Mouse (Mus musculus) heart, postnatal 14 days (tissue): ENCODE data around the gene Cobl. TPM values are rescaled to one million over a fixed set of nuclear protein-coding genes. Genes with fewer than 3 reads are reported as not detected.
A peak's percentile ranks its signal among the peaks of the same experiment; 100 is the strongest.

Source experiments
- DNase-seq, 2 experiments: peaks; one replicate each; pipeline ENCODE4 v3.0.0; 2021 to 2022
- intact Hi-C: fragments of 180-260 bp; cut with DNase I; formaldehyde crosslinking; loops from one replicate; pipeline ENCODE4 v1.15.1; 2025
- total RNA-seq, 2 experiments: library from RNA; stranded (reverse); gene quantifications; 2 replicates each; pipeline ENCODE4 v1.2.3; 2021

Gene Cobl
- total RNA-seq, 2 experiments from 2014 or later, result 20.0 to 20.5 TPM

DNA sequence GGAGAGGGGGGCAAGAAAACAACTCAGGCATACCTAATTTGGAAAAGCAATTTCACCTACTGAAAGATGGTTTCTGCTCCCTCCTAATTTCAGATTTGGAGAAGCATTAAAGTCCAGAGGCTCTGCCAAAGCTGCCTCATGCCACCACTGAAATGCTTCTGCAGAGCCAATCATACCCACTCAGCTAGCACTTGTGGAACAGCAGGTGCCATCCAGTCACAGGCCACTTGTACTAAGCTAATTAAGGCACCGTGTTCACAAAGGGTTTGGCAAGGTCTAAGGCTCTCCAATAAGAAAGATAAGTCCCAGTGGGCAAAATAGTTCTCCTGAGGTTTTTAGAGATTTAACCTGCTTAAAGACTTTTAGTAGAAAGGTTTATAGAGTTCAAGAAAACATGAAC is 143.3 kb downstream of the Cobl start:
- intact Hi-C loops, result no loop called here
- peak in 1 of 2 experiments; percentile 19 for DNase-seq

DNA sequence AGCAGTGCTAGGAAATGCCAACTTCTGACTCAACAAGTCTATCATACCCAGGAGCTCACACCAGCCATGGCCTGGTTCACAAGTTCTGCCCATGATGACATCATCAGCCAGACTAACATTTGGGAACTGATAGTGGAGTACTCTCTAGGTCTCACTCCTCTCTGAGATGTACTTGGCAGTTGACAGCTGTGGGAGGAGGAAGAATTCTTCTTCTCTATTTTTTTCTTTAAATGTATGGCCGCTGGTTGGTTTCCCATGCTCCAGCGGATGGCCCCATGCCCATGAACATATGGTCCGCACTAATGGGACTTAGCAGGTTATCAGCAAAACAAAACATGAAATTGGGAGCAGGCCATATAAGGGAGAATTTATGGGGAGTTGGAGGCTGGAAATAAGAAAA is 145.4 kb downstream of the Cobl start:
- DNase-seq, result no peak
- intact Hi-C loops, result no loop called here

DNA sequence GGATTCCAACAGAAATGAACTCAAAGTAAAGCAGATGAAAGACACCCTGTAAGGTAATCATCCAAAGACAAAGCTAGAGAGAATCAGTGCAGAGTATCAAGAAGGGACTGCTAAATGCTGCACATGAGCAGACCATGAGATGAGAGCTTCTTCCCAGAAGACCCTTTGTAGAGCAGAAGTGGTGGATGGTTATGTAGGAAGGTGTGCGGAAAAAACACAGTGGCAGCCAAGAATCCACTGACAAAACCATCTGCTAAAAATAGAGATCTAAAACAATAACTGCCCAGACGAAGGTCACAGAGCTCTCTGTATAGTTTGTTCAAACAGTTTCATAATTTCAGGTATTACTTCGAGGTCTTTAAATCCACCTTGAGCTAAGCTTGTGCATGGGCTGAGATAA is 149.1 kb downstream of the Cobl start:
- no peak for DNase-seq
- intact Hi-C loops, result loop anchor here (2.0 kb wide), 2 partner anchors 21 to 43 kb away; no protein-coding TSS in a partner anchor

DNA sequence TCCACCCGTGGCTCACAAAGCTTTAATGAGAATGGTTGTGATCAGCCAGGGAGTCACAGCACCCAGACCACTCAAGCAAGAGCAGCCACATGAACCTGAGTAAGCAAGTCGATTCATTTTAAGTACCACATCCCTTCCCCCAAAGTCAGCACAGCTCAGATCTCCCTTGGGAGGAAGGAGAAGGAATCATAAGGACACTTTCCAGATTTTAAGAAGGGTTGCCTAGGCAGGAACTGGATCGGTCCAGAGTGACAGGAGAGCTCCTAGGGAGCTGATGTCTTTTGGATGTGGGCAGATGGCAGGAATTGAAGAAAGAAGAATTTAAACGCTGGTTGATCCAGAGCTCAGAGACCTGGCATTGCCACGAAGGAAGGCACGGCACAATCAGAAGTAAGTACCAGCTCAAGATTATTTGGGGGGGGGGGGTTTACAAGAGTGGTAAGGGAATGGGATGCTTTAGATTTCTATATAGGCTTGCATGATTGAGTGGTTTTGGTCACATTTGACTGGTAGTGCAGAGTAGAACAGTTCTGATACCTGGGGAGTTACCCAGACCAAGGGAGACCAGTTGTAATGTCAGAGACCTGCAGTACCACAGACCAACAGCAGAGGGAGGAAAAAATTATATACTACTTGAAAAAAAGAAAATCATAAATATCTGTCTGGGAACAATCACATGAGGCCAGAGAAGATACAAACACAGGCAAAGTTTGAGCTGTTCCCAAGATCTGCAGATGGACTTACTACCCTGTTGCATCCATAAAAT is 150.3 kb downstream of the Cobl start:
- peak; percentile 44 to 66 for DNase-seq
- intact Hi-C loops, result loop anchor here (2.0 to 5.0 kb wide), 3 partner anchors 22 to 218 kb away; no protein-coding TSS in a partner anchor

DNA sequence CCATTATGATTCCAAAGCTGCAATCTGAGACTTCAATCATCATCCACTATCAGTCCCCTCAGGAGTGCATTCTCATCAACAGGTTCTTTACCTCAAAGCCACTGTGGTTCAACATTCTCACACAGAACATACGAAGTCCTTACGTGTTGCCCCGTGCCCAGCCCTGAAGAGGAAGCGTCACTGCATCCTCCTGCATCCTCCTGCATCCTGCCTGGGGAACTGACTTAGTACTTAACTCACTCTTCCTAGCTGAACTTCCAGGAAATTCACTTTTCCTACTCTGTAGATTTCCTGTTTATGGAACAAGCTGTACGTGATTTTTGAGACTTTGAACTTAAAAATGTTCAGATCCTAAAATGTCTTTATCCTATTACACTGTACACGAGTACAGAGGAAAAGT is 153.3 kb downstream of the Cobl start:
- no peak for DNase-seq
- intact Hi-C loops, result loop anchor here (5.0 kb wide), 1 partner anchor 221 kb away; no protein-coding TSS in a partner anchor

DNA sequence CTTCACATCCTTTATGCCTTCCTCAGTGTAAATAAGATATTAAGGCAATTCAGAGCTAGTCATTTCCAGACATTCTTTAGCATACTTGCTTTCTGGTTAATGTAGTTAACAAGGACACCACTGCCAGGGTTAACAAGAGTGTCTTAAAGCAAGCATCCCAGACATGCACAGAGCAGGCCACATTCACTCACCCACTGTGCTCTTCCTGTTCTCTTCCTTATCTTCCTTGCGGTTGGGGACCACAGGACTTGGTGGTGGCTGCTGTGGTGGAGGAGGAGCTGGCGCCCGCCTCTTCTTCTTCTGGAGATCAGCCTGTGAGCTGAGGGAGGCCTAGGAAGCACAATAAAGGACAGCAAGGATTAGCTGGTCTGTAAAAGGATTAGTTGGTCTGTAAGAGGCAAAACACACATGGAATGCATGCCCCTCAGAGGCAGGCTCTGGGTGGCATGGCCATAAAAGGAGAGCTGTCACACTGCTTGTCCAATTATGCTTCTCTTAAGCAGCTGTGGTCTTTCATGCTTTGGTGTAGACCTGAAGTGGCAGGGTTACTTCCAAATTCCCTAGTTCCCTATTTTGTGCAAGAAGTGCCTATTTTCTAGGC is 155.2 kb downstream of the Cobl start:
- DNase-seq, result no peak
- intact Hi-C loops, result loop anchor here (5.0 kb wide), 1 partner anchor 223 kb away; no protein-coding TSS in a partner anchor

DNA sequence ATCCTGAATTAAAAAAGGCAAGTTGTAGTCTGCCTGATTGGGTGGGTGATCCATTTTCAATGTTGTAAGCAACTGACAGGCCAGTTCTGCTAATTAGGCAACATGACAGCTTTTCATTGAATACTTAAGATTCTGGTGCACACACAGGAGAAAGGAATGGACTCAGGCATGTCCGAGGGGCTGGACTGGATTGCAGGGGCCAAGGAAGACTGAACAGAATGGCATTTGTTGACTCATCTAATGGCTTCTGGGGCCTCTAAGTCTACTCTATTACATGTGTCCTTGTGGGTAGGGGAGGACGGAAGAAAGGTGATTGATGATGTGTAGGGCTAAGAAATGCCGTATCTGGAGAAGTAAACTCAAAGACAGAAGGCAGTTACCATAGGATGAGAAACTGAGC is 159.9 kb downstream of the Cobl start:
- intact Hi-C loops, result no loop called here
- DNase-seq, result no peak

DNA sequence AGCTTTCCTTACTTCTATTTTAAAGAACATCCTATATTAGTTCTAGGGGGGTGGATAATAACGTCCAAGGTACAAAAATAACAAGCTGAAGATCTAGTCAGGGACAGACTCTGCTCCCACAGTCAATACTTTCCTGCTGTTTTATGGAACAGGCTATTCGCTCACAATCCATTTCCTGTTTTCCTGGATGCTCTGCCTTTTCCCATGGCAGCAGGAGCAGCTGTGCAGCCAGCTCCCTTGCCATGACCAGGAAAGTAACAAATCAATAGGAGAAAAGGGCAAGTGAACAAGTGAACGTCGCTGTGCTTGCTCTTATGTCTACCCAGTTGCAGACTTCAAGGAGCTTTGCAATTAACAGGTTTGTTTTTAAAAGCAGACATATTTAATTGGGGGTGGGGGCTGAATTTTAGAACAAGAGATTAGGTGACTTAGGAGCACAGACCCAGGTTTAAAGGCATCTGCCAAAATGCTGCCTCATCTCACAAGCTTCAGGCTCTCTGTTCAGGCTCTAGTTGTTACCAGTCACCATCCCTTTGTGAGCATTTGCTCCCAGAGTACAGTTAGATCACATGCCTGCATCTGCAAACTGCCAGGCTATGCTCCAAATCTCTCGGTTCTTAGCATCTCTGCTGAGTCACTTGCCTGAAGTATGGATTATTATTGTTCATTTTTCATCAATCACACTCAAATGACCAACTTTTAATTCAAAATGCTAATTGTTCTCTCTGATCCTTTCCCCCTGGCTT is 164.9 kb downstream of the Cobl start:
- intact Hi-C loops, result no loop called here
- DNase-seq, result no peak

DNA sequence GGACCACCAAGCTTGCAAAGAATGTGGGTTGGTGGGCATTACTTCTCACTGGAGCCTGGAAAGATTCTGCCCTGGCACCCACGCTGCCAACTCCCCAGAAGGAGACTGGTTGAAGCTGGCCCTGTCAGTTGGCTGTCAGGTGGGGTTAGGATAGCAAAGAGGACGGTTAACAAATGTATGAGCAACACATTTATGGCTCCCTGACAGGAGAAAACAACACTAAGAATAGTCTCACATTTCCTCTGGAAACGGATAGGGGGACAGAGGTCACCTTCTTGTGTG is 173.2 kb downstream of the Cobl start:
- intact Hi-C loops, result loop anchor here (2.0 kb wide), 2 partner anchors 267 to 471 kb away; no protein-coding TSS in a partner anchor

DNA sequence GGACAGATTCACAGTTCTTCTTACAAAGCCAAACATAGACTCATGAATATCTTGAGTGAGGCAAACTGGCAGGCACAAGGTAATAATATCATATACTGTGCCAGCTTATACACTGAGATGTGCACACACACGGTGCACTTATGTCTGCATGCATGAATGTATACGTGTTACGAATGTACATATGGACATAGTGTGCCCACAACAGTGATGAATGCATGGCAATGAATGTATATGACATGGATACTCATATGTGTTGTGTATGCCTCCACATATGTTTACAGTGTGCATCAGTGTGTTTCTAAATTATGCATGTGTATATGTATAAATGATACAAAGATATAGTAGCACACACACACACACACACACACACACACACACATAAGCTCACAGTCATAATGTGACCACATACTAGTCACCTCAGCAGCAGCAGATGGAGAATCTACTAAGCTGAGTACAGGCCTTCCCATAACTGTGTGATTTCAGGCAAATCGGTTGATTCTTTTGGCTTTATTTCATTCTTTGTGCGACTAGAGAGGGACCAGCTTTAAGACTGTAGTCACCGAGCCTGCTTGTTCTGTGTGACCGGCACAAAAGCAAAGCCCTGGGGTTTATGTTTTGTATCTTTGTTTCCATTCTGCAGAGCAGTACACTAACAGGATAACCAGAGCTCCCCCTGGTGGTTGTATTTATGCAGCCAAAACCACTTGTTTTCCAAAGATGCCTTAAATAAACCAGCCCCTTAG is 173.7 kb downstream of the Cobl start:
- intact Hi-C loops, result loop anchor here (2.0 kb wide), 2 partner anchors 266 to 470 kb away; no protein-coding TSS in a partner anchor
- peak; percentile 66 to 80 for DNase-seq

More for the DNA sequence above, 173.2 kb downstream of the Cobl start:
- no peak for DNase-seq

DNA sequence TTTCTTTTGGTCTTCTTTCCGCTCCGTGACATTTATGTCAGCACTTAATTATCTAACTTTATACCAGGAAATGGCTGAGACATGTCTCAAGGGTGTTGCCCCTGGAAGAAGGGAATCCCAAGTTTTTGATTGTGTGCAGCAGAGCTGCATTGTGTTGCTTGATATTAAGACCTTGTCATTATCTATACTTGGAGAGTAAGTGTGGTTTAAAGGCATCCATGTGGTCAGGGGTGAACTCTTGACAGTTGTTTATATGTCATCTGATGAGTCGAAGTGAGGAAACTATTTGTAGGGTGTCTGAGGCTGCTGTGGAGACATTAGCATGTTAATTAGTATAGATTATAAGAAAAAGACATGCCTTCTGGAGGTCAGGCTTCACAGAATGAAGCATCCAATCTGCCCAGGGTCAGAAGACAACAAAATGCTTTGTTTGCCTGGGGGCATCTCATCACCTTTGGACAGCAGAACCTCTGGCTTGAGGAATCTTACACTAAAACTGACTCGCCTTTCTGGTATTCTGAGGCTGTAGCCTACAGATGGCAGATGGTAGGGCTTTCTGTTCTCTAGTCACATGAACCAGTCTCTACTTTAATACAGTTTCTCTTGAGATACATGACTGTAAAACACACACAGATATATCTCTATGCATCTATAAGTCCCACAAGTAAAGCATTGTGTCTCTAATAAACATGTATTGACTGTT is 179.3 kb downstream of the Cobl start:
- DNase-seq, result no peak
- intact Hi-C loops, result loop anchor here (10.0 kb wide), 1 partner anchor 181 kb away; no protein-coding TSS in a partner anchor

DNA sequence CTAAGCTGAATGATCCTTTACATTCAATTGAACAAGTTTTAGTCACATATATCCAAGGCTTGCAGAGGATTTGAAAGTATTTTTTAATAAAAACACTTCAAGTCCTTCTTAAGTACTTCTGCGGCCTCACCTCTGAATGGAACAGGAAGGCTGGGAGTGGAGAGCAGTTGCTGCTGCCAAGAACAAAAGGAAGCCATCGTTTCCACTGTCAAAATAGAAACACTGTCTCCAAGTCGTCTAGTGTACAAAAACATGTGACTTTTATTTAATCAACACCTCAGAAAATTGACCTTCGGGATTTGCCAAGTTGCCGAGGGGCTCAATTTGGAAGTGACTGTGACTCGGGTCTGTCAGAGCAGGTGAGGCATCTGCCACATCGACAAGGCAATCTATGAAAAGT is 184.0 kb downstream of the Cobl start:
- intact Hi-C loops, result loop anchor here (10.0 kb wide), 1 partner anchor 176 kb away; no protein-coding TSS in a partner anchor

DNA sequence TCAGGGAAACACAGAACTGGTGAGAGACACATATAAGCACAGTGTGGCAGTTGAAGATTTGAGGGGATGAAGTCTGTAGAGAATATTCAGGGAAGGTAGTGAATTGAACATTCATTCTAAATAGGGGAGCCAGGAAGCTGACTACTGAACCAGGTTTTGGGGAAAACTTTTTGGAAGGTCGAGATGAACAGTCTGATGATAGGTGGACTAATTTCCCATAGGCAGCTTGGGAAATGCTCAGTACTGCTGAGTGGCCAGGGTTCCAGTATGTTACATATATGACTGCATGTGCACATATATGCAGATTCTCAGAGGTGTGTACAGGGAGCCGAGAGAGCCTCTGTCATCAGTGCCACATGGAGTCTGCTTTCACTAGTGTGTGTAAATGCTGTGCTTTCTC is 190.5 kb downstream of the Cobl start:
- DNase-seq, result no peak
- intact Hi-C loops, result no loop called here

More for the DNA sequence above, 184.0 kb downstream of the Cobl start:
- peak; percentile 1 to 3 for DNase-seq

DNA sequence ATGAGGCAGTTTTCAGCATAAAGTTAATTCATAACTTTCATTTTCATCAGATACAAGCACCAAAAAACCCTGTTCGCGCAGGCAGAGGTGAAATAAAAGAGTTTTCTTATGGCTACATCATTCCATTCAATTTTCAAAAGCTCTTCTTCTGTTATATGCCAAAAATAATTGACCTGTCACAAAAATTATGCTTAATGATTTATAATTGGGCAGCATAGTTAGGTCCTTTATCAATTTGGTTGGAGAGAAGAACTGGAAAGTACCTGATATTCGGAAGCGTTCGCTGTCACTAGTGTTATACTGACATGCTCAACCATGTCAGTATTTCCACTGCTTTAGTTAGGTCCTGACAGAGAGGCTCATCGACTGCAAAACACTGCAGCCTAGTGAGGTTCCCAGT is 191.0 kb downstream of the Cobl start:
- intact Hi-C loops, result no loop called here
- no peak for DNase-seq

DNA sequence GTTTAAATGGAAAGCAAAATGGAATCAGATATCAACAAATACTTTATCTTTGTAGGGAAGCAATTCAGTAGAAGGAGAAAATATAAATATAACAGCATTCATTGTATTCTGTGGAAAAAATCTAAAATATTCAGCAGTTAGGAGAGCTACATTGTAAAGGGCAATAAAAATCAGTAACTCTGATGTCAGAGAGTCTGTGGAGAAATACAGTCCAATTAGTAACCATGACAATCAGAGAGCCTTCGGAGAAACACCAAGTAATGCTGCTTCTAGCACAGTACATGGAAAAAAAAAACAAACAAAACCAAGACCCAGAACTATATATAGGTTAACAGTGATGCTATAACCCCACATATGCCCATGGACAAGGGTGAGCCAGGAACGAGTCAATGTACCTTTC is 206.3 kb downstream of the Cobl start:
- no peak for DNase-seq
- intact Hi-C loops, result no loop called here

DNA sequence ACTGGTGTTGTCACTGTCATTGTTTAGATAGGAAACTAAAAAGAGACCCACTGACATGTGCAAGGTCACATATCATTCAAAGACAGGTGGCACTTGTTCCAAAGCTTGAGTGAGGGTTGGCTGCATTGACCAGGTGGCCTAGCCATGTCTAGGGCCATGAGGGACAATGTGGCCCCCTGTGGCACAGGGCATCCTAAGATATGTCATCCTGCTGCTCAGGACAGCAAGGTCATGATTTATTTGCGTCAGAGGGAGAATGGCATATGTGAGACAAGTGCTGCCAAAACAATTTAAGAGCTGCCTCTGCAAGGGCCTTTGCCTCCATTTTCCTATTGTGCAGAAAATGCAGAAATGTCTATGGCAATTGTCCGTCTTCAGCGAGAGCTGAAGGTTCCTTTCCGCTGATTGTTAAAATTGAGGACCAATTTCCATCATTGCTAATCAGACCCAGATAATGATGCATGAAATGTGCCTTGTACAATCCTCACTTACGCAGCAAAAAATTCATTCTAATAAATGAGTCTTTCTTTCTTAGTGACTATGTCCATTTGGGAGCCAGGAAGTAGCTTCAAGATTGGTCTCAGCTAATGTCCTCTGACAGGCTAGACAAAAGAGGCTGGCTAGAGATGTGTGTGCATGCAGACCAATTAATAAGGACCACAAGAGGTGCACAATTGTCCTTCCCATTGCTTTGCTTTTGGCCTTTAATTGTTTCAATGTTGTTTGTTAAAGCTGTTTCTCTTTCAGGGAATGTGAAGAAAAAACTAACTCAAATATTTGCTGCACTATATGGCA is 207.2 kb downstream of the Cobl start:
- intact Hi-C loops, result no loop called here
- no peak for DNase-seq

DNA sequence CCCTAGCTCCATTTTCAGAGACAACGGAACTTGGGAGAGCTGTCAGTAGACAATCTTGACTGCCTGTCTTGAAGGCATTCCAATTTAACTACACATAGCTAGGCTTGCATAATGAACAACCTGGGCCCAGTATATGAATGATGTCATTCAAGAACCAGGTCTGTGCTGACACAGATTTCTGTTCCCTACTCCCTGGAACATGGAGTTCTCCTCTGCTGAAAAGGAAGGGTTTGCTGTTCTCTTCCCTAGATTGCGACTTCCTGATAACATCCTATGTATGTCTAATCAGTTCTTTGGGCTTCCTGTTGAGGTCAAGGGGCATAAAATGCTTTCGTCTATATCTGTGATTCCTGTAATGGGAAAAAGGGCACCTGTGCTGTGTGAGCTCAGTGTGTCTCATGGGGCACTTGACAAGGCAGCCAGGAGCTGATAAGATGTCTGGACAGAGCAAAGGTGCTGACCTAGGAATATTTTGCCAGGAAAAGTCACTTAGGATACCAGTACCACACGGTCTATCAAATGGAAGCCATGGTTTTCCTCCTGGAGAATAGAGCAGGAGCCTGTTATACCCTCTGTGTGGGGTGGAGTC is 219.3 kb downstream of the Cobl start:
- DNase-seq, result no peak
- intact Hi-C loops, result no loop called here

DNA sequence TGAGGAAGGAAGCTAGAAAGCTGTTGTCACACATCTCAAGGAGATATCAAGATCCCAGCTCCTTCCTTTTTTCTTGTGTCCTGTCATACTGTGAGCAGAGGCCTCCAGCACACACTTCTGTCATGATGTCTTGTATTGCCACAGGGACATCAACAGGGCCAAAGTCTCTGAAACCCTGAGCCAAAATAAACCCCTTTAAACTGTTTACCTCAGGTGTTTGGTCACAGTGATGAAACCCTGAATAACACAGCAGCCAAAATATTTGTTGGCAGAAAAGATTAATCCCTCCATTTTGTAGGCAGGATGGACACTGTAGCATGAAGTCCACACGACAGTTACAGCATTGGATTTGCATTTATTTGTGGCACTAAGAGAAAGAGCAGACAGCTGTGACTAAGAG is 228.4 kb downstream of the Cobl start:
- no peak for DNase-seq
- intact Hi-C loops, result no loop called here

DNA sequence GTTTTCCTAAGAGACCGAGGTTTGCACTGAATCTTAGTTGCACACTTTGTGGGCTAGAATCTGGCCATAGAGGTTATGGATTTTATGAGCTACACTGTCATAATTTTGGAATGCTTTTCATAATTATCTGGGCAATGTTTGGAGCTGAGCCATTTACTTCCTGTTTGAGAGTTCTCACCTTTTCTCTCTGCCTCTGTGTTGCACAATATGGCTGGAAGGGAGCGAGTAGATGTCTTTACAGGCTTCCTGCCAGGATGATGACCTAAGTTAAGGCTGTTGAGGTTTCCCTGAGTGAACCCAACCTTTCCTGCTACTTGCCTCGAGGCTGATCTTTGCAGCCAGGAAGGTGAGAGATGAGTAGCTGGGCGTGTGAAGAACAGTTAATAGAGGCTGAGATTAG is 229.9 kb downstream of the Cobl start:
- intact Hi-C loops, result no loop called here
- DNase-seq, result no peak
